Mouse (Mus musculus): ENCODE results near the gene Gm13289. TPM values are rescaled to one million over a fixed set of nuclear protein-coding genes. Genes with fewer than 3 reads are reported as not detected.
"Not testable (repeated sequence)": the region's sequence is repeated elsewhere in the genome, so short reads cannot be mapped to it uniquely, and the experiment has no call there.

The Gm13289 gene
- polyA plus RNA-seq, 1 experiment from 2014 or later: not detected

DNA sequence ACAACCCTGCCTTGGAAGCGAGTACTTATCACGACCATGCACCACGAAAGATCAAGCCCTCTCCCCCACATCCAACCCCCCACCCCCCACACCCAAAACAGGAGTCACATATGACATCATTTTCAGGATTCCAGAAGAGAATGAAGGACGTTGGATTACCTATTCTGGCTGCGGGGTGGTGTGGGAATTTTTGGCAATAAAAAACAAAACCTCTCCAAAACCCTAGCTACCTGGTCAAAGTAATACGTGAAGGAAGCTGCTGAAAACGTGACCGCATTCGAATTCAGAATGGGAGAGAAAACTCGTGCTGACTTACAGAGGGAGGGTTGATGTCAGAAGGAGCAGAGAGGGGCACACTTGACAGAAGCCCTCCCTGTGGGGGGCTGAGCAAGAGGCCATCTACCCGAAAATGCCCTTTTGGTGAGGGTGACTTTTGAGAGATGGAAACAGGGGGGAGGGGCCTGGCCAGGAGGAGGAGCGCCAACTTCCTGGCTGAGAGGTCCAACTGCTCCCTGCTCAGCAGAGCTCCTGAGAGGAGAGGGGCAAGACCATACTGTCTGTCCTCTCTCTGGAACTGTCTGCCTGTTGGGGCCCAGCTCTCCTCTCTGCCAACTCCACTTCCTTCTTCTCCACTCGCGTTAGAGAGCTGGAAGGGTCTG lies 17.0 kb upstream of the Gm13289 start, which contains the start of gene Gm13283:
Gene Gm13283, plus strand, starts transcription at position 510 of the 659 bp plus-strand sequence.
- peak within 1 kb of the TSS; percentile 54 for H3K4me2 ChIP-seq
- 21% methylated on average over 10 of the region's 14 CpGs for WGBS
- H3K4me1 ChIP-seq; H3K36me3 ChIP-seq; H3K9ac ChIP-seq; H3K9me3 ChIP-seq (replicated peaks); ATAC-seq (replicated peaks; ENCODE audit: low FRiP score); H3K27me3 ChIP-seq: not testable (repeated sequence)
- peak within 1 kb of the TSS; percentile 82 for H3K27ac ChIP-seq
- H3K4me3 ChIP-seq (replicated peaks): peak within 1 kb of the TSS; percentile 34

GRCm38 (mm10) chr4:88760431-88760830 lies 16.3 kb upstream of the Gm13289 start:
- H3K9ac ChIP-seq; H3K36me3 ChIP-seq; ATAC-seq (replicated peaks; ENCODE audit: low FRiP score); H3K9me3 ChIP-seq (replicated peaks); H3K4me1 ChIP-seq; H3K27me3 ChIP-seq: not testable (repeated sequence)
- Histone ChIP-seq H3K27ac (peak overlapping the region; percentile 82), H3K4me2 (peak overlapping the region; percentile 54), H3K4me3 (replicated peaks) (peak overlapping the region; percentile 34)
- under 1% methylated on average over 23 of the region's 28 CpGs for WGBS

- not testable (repeated sequence) for H3K9me3 ChIP-seq (replicated peaks); H3K4me1 ChIP-seq; H3K4me3 ChIP-seq (replicated peaks); H3K27ac ChIP-seq; H3K27me3 ChIP-seq; H3K36me3 ChIP-seq; ATAC-seq (replicated peaks; ENCODE audit: low FRiP score); H3K9ac ChIP-seq; H3K4me2 ChIP-seq
- WGBS: 74% methylated on average over 6 of the region's 8 CpGs
Measured at GRCm38 (mm10) chr4:88761776-88762175, 14.9 kb upstream of the Gm13289 start.

DNA sequence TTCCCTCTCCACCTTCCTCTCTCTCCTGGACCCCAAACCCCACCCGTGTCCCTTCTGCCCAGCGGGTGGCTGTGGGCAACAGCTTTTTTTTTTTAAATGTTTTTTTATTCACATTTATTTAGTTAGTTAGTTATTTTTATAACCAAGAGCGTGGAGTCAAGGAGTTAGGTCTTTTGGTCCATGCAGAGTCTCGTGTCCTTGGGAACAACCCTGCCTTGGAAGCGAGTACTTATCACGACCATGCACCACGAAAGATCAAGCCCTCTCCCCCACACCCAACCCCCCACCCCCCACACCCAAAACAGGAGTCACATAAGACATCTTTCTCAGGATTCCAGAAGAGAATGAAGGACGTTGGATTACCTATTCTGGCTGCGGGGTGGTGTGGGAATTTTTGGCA lies 14.4 kb upstream of the Gm13289 start:
- not testable (repeated sequence) for H3K27me3 ChIP-seq; H3K9me3 ChIP-seq (replicated peaks); H3K36me3 ChIP-seq; H3K4me3 ChIP-seq (replicated peaks); H3K27ac ChIP-seq; ATAC-seq (replicated peaks; ENCODE audit: low FRiP score); H3K9ac ChIP-seq; H3K4me1 ChIP-seq
- H3K4me2 ChIP-seq: peak overlapping the region; percentile 53; the same call in 1 of the 2 replicates
- 51% methylated on average over 9 of the region's 9 CpGs for WGBS

- H3K4me2 ChIP-seq: peak overlapping the region; percentile 51
- H3K9ac ChIP-seq; ATAC-seq (replicated peaks; ENCODE audit: low FRiP score); H3K36me3 ChIP-seq; H3K27me3 ChIP-seq; H3K9me3 ChIP-seq (replicated peaks); H3K4me1 ChIP-seq: not testable (repeated sequence)
- H3K4me3 ChIP-seq (replicated peaks): peak overlapping the region; percentile 33
- WGBS: 3% methylated on average over 36 of the region's 42 CpGs
- peak overlapping the region; percentile 58; the same call in 1 of the 2 replicates for H3K27ac ChIP-seq
Measured at GRCm38 (mm10) chr4:88763384-88764018, 13.2 kb upstream of the Gm13289 start.

DNA sequence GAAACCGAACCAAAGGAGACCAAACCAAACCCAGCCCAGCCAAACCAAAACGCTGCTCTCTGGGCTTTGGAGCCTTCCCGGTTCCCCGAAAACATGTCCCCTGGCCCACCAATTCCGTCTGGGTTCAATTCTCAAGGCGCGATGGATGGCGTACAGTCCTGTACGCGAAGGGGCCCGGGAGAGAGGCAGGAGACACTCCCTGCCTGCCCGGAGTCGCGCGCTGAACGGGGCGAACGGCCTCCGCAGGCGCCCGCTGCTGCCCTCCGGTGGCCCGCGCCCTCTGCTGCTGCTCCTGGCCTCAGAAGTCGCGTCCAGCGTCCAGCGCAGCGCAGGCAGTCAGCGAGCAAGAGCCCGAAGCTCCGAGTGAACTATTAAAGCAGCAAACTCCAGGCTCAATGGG lies 3.2 kb upstream of the Gm13289 start, which contains the start of gene Gm13290:
Gene Gm13290, plus strand, starts transcription at position 301 of the 400 bp plus-strand sequence.
- H3K36me3 ChIP-seq; H3K4me3 ChIP-seq (replicated peaks); H3K4me1 ChIP-seq; H3K27me3 ChIP-seq; H3K9me3 ChIP-seq (replicated peaks); H3K9ac ChIP-seq; H3K27ac ChIP-seq; ATAC-seq (replicated peaks; ENCODE audit: low FRiP score); H3K4me2 ChIP-seq: not testable (repeated sequence)
- no CpG with 5 or more reads among the region's 32 CpGs for WGBS

DNA sequence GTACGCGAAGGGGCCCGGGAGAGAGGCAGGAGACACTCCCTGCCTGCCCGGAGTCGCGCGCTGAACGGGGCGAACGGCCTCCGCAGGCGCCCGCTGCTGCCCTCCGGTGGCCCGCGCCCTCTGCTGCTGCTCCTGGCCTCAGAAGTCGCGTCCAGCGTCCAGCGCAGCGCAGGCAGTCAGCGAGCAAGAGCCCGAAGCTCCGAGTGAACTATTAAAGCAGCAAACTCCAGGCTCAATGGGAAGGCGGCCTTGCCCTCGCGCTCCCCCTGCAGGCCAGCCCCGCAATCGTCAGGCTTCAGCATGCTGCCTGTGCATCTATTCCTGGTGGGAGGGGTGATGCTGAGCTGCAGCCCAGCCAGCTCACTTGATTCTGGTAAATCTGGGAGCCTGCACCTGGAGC lies 2.8 kb downstream of the Gm13289 start, which contains the start of gene Gm13272:
Gene Gm13272, plus strand, starts transcription at position 301 of the 400 bp plus-strand sequence.
- no CpG with 5 or more reads among the region's 29 CpGs for WGBS
- not testable (repeated sequence) for H3K4me2 ChIP-seq; H3K9ac ChIP-seq; H3K27ac ChIP-seq; ATAC-seq (replicated peaks; ENCODE audit: low FRiP score); H3K4me3 ChIP-seq (replicated peaks); H3K9me3 ChIP-seq (replicated peaks); H3K27me3 ChIP-seq; H3K36me3 ChIP-seq; H3K4me1 ChIP-seq

DNA sequence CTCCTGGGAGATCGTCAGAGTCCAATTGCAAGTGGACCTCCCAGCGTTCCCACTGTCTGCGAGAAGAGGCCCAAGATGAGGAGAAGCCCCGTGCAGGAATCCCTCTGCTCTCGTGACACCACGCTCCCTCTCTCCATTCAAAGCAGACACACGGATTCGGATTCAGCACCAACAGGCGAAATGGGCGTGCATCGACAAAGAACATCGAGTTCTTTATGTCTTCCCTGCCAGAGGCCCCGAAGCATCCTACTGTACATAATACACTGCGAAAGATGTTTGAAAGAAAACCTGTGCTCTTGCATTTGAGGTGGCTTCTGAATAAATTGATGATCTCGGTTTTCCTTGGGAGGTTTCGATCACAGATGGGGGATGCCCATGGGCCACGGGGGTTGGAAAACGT lies 3.6 kb downstream of the Gm13289 start:
- H3K4me2 ChIP-seq; H3K4me3 ChIP-seq (replicated peaks); H3K27me3 ChIP-seq; H3K36me3 ChIP-seq; H3K9ac ChIP-seq; H3K27ac ChIP-seq; ATAC-seq (replicated peaks; ENCODE audit: low FRiP score); H3K4me1 ChIP-seq; H3K9me3 ChIP-seq (replicated peaks): not testable (repeated sequence)
- WGBS: 52% methylated on average over 16 of the region's 18 CpGs

DNA sequence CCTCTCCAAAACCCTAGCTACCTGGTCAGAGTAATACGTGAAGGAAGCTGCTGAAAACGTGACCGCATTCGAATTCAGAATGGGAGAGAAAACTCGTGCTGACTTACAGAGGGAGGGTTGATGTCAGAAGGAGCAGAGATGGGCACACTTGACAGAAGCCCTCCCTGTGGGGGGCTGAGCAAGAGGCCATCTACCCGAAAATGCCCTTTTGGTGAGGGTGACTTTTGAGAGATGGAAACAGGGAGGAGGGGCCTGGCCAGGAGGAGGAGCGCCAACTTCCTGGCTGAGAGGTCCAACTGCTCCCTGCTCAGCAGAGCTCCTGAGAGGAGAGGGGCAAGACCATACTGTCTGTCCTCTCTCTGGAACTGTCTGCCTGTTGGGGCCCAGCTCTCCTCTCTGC lies 5.1 kb downstream of the Gm13289 start, which contains the start of gene Ifnz:
Gene Ifnz, plus strand, starts transcription at position 301 of the 400 bp plus-strand sequence.
- H3K27me3 ChIP-seq; H3K9ac ChIP-seq; ATAC-seq (replicated peaks; ENCODE audit: low FRiP score); H3K4me1 ChIP-seq; H3K9me3 ChIP-seq (replicated peaks); H3K36me3 ChIP-seq: not testable (repeated sequence)
- H3K4me3 ChIP-seq (replicated peaks): peak within 1 kb of the TSS; percentile 26
- H3K4me2 ChIP-seq: peak within 1 kb of the TSS; percentile 51
- 9% methylated on average over 5 of the region's 7 CpGs for WGBS
- peak within 1 kb of the TSS; percentile 68; the same call in 1 of the 2 replicates for H3K27ac ChIP-seq

DNA sequence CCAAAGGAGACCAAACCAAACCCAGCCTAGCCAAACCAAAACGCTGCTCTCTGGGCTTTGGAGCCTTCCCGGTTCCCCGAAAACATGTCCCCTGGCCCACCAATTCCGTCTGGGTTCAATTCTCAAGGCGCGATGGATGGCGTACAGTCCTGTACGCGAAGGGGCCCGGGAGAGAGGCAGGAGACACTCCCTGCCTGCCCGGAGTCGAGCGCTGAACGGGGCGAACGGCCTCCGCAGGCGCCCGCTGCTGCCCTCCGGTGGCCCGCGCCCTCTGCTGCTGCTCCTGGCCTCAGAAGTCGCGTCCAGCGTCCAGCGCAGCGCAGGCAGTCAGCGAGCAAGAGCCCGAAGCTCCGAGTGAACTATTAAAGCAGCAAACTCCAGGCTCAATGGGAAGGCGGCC lies 5.6 kb downstream of the Gm13289 start:
- H3K4me3 ChIP-seq (replicated peaks): peak overlapping the region; percentile 26
- H3K9ac ChIP-seq; H3K27me3 ChIP-seq; H3K4me1 ChIP-seq; H3K36me3 ChIP-seq; H3K9me3 ChIP-seq (replicated peaks); ATAC-seq (replicated peaks; ENCODE audit: low FRiP score): not testable (repeated sequence)
- H3K27ac ChIP-seq: peak overlapping the region; percentile 68; the same call in 1 of the 2 replicates
- H3K4me2 ChIP-seq: peak overlapping the region; percentile 51
- WGBS: 0% methylated on average over 3 of the region's 31 CpGs

GRCm38 (mm10) chr4:88785409-88785808 lies 8.7 kb downstream of the Gm13289 start, which contains the start of gene Gm13276:
Gene Gm13276 (plus strand): TSS chr4:88785709.
- no CpG with 5 or more reads among the region's 27 CpGs for WGBS
- H3K27me3 ChIP-seq; ATAC-seq (replicated peaks; ENCODE audit: low FRiP score): not testable (repeated sequence)

GRCm38 (mm10) chr4:88788402-88788801 lies 11.7 kb downstream of the Gm13289 start, which contains the start of gene Gm13277:
Gene Gm13277 (plus strand): TSS chr4:88788632.
- not testable (repeated sequence) for H3K9ac ChIP-seq; H3K9me3 ChIP-seq (replicated peaks); H3K27ac ChIP-seq; H3K36me3 ChIP-seq; ATAC-seq (replicated peaks; ENCODE audit: low FRiP score); H3K4me3 ChIP-seq (replicated peaks); H3K27me3 ChIP-seq; H3K4me2 ChIP-seq; H3K4me1 ChIP-seq
- 0% methylated on average over 1 of the region's 28 CpGs for WGBS

More at GRCm38 (mm10) chr4:88785409-88785808, 8.7 kb downstream of the Gm13289 start, which contains the start of gene Gm13276:
- H3K36me3 ChIP-seq; H3K4me2 ChIP-seq; H3K4me1 ChIP-seq; H3K27ac ChIP-seq; H3K9me3 ChIP-seq (replicated peaks); H3K4me3 ChIP-seq (replicated peaks); H3K9ac ChIP-seq: not testable (repeated sequence)

All from kidney, embryonic 15.5 days (tissue).